Mouse (Mus musculus) megakaryocyte, embryonic 14.5 days (primary cell): ENCODE results near the gene Ttc30a1.

Experiments
- FLI1 ChIP-seq: IDR thresholded peaks from 2 replicates; pipeline ENCODE4 v1.6.1; 2012; ENCODE audit warnings: low read length, inconsistent platforms, mixed read lengths
- GATA1 ChIP-seq: IDR thresholded peaks from 3 replicates; pipeline ENCODE4 v1.6.1; 2012; ENCODE audit warnings: mixed read lengths, low read length, inconsistent platforms, borderline replicate concordance

- TF ChIP-seq GATA1: no peak
- TF ChIP-seq FLI1: no peak
Observed at GRCm38 (mm10) chr2:76002899-76003298, 21.1 kb upstream of the Ttc30a1 start.
